Mouse (Mus musculus): ENCODE measurements around the gene Snx18. TPM values are rescaled to one million over a fixed set of nuclear protein-coding genes. Genes with fewer than 3 reads are reported as not detected.

Snx18 gene
- 3.6 and 4.5 TPM in 2 replicates for polyA plus RNA-seq (2012; rRNA removed)

DNA sequence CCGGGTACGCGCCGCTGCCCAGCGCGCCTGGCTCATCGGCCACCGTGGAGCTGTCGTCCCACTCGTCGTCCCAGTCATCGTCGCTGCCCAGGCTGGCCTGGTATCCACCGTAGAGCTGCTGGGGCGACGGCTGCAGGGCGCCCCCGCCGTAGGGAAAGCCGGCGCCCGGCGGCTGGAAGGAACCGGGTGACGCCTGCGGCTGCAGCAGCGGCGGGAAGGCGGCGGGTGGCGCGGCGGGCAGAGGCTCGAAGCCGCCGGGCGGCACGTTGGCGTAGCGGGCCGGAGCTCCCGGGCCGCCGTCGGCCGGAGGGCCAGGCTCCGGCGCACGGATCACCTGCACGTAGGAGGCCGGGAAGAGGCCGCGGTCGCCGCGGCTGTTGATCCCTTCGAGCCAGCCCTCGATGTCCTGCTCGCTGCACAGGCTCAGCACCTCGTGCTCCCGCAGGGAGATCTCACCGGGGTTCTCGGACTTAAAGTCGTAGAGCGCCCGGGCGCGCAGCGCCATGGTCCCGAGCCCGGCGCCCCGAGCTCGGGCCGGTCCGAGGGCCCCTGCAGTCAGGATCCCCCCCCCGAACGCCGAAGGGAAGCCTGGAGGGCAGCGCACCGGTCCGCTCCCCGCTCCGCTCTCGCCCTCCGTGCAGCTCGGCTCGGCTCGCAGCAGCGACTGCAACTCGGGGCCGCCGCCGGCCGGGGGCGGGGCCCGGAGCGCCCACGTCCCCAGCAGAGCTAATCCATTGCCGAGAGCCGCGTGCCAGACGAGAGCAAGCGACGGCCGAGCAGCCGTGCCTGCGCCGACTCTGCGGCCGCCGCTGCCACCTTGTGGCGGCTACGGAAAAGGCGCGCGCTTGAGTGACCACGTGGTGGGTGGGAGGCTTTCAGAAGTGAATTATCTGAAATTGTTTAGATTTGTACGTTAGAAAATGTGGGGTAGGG is at the start of gene Snx18:
TSS of gene Snx18 (minus strand) at position 674 of the 933 bp plus-strand sequence.

DNA sequence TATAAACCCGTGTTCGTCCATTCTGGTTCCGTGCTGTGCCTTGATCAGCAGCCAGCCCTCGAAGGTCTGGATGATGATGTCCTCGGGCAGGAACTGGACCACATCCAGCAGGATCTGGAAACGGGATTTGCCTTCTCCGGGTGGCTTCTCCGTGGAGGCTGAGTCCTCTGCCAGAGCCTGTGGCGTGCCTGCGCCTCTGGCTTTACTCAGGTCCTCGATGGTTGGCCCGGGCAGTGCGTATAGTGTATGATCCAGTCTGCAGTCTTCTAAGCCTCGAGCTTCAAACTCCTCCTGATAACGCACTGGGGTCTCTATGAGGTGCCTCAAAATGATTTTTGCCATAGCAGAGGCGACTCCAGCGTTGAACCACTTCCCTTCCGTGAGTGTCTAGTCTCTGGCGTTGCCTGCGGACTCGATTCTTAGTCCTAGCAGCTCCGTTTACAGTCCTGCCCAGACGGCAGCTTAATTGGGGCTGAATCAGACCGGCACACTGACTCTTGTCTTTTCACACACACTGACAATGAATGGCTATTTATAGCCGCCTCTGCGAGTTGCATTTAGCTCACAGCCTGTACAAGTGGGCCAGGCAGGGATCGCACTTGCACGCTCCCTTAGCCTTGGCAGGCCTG is 44.9 kb upstream of the Snx18 start, which contains the start of gene Hspb3:
TSS of gene Hspb3 (minus strand) at position 526 of the 629 bp plus-strand sequence.

Other genes with a start within 250 kb of the Snx18 start
- 0.37 TPM in 1 of 2 replicates, not detected in the other for gene Hspb3, start 45.1 kb upstream of the Snx18 start, polyA plus RNA-seq (2012; rRNA removed)
- 2.2 and 2.4 TPM in 2 replicates for gene Arl15, start 175.9 kb upstream of the Snx18 start, polyA plus RNA-seq (2012; rRNA removed)

Data from liver, embryonic 14 days (tissue).